Mouse (Mus musculus) brain, embryonic 14.5 days (tissue): ENCODE measurements around the gene Tmem254a.
"Not testable (repeated sequence)": the region's sequence is repeated elsewhere in the genome, so short reads cannot be mapped to it uniquely, and the experiment has no call there.

Source experiments
- CTCF ChIP-seq: fragments of 200-500 bp; IDR thresholded peaks from 2 replicates; pipeline ENCODE4 v1.5.1; 2012; ENCODE audit warnings: inconsistent platforms, mild to moderate bottlenecking, moderate library complexity, borderline replicate concordance; ENCODE audit not compliant: insufficient read depth, insufficient read length; ENCODE audit errors: extremely low read depth
- POLR2A ChIP-seq: fragments of 200-500 bp; IDR thresholded peaks from 2 replicates; pipeline ENCODE4 v1.6.1; 2012; ENCODE audit warnings: mild to moderate bottlenecking, inconsistent platforms, borderline replicate concordance; ENCODE audit not compliant: poor library complexity, insufficient read depth, insufficient read length, severe bottlenecking; ENCODE audit errors: extremely low read depth

DNA sequence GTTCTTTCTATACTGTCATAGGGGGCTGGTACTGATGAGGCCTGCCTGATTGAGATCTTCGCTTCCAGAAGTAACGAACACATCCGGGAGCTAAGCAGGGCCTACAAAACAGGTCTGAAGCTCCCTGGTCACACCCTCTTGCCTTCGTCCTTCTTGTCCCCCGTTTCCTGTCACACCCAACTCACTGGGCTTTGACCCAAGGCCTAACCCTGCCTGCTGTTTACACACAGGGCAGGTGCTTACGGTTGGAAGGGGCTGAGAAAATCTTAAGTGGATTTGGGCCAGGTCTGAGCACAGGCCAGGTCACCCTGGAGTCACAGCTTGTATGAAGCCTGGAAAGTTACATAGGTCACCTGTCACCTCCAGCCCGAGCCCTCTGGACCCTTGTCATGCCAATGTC, 50.8 kb downstream of the Tmem254a start:
- not testable (repeated sequence) for TF ChIP-seq CTCF, POLR2A
